Mouse (Mus musculus): ENCODE measurements around the gene Slc10a4. TPM values are rescaled to one million over a fixed set of nuclear protein-coding genes. Genes with fewer than 3 reads are reported as not detected.
A peak's percentile ranks its signal among the peaks of the same experiment; 100 is the strongest.
"Not testable (repeated sequence)": the region's sequence is repeated elsewhere in the genome, so short reads cannot be mapped to it uniquely, and the experiment has no call there.

Gene Slc10a4
- total and polyA plus RNA-seq, 2 experiments from 2014 or later: 16.5 to 31.9 TPM

DNA sequence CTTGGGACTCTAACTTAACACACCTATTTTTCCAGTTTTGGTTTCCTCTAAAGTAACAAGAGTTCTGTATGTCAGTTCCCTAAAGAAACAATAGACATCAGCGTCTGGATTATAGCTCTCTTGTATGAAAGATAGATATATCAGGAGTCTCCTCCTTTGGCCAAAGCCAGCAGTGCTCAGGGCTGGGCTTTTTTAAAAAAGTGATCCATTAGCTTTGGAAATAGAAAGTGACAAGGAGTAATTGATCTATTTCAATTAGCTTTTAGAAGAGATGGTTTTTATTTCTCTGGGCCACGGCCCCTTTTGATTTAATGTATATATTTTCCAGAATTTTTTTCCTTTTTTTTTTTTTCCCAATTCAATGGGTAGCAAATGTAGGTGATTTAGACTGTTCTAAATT lies 11.8 kb upstream of the Slc10a4 start:
- Histone ChIP-seq H3K36me3 (ENCODE audit: insufficient read depth, low read length) (no peaks in the 10 kb centered on the region), H3K4me2 (ENCODE audit: low read depth, low read length) (no peak overlapping the region), H3K9ac (replicated peaks; ENCODE audit: low read length) (no peak overlapping the region), H3K4me3 (ENCODE audit: low read length) (no peak overlapping the region), H3K27me3 (ENCODE audit: insufficient read depth, low read length) (no peaks in the 10 kb centered on the region), H3K27ac (no peak overlapping the region), H3K4me1 (ENCODE audit: insufficient read depth, low read length) (no peaks in the 10 kb centered on the region; the same call in 1 of the 2 replicates), H3K9me3 (ENCODE audit: low read length) (no peaks in the 10 kb centered on the region)
- no peak for ATAC-seq
- no peak for TF ChIP-seq CTCF (IDR thresholded peaks at IDR 0.05; ENCODE audit: low read depth)
- no peak for DNase-seq (ENCODE audit: low spot score)
- WGBS: 45% methylated on average over 2 of the region's 2 CpGs

- ATAC-seq (0 out of 2 replicates have a peak, but pooled peaks have one; percentile 27), DNase-seq (ENCODE audit: low spot score) (no peak)
- Histone ChIP-seq H3K27ac (no peak overlapping the region), H3K4me3 (ENCODE audit: low read length) (no peak overlapping the region), H3K9me3 (ENCODE audit: low read length) (no peaks in the 10 kb centered on the region), H3K9ac (replicated peaks; ENCODE audit: low read length) (no peak overlapping the region), H3K36me3 (ENCODE audit: insufficient read depth, low read length) (no peaks in the 10 kb centered on the region), H3K27me3 (ENCODE audit: insufficient read depth, low read length) (no peaks in the 10 kb centered on the region), H3K4me2 (ENCODE audit: low read depth, low read length) (no peak overlapping the region; the same call in 1 of the 2 replicates), H3K4me1 (ENCODE audit: insufficient read depth, low read length) (no peaks in the 10 kb centered on the region; the same call in 1 of the 2 replicates)
- whole genome bisulfite sequencing: 8% methylated on average over 10 of the region's 10 CpGs
- TF ChIP-seq CTCF (IDR thresholded peaks at IDR 0.05; ENCODE audit: low read depth): no peak
Measured at GRCm38 (mm10) chr5:72995379-72995778, 11.3 kb upstream of the Slc10a4 start.

DNA sequence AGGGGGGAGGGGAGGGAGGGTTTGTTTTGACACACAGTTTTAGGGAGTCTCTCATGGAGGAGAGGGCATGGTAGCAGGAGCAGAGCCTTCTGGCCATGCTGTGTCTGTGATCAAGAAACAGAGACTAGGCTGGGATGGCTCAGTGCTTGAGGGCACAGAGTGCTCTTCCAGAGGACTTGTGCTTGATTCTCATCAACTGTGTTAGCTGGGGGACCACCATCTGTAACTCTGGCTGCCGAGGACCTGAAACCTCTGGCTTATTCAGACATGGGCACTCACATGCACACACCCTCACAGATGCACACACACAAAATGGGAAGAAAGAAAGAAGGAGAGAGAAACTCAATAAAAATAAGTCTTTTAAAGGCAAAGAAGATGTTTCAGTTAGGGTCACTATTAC lies 8.1 kb upstream of the Slc10a4 start:
- DNase-seq (ENCODE audit: low spot score): not testable (repeated sequence)
- 88% methylated on average over 1 of the region's 1 CpGs for WGBS

GRCm38 (mm10) chr5:73004046-73004445 lies 2.6 kb upstream of the Slc10a4 start:
- WGBS: 90% methylated on average over 5 of the region's 5 CpGs
- no peak for TF ChIP-seq CTCF (IDR thresholded peaks at IDR 0.05; ENCODE audit: low read depth)

More for the DNA sequence above, 8.1 kb upstream of the Slc10a4 start:
- H3K4me2 ChIP-seq (ENCODE audit: low read depth, low read length); H3K9me3 ChIP-seq (ENCODE audit: low read length); H3K27ac ChIP-seq; H3K4me1 ChIP-seq (ENCODE audit: insufficient read depth, low read length); H3K36me3 ChIP-seq (ENCODE audit: insufficient read depth, low read length); H3K27me3 ChIP-seq (ENCODE audit: insufficient read depth, low read length); ATAC-seq; H3K4me3 ChIP-seq (ENCODE audit: low read length); H3K9ac ChIP-seq (replicated peaks; ENCODE audit: low read length): not testable (repeated sequence)

GRCm38 (mm10) chr5:73007582-73007959 lies 888 bp downstream of the Slc10a4 start:
- Histone ChIP-seq H3K4me2 (ENCODE audit: low read depth, low read length) (peak overlapping the region; percentile 58; the same call in 1 of the 2 replicates), H3K27ac (no peak overlapping the region), H3K27me3 (ENCODE audit: insufficient read depth, low read length) (no peaks in the 10 kb centered on the region), H3K4me3 (ENCODE audit: low read length) (peak overlapping the region; percentile 39), H3K9me3 (ENCODE audit: low read length) (no peaks in the 10 kb centered on the region), H3K4me1 (ENCODE audit: insufficient read depth, low read length) (no peaks in the 10 kb centered on the region), H3K36me3 (ENCODE audit: insufficient read depth, low read length) (no peaks in the 10 kb centered on the region), H3K9ac (replicated peaks; ENCODE audit: low read length) (no peak overlapping the region)
- DNase-seq (ENCODE audit: low spot score) (no peak), ATAC-seq (peak; percentile 31; the same call in 1 of the 2 replicates)
- no peak for TF ChIP-seq CTCF (IDR thresholded peaks at IDR 0.05; ENCODE audit: low read depth)
- WGBS: 49% methylated on average over 5 of the region's 5 CpGs

More at GRCm38 (mm10) chr5:73004046-73004445, 2.6 kb upstream of the Slc10a4 start:
- Histone ChIP-seq H3K27ac (no peak overlapping the region), H3K4me1 (ENCODE audit: insufficient read depth, low read length) (no peaks in the 10 kb centered on the region), H3K4me3 (ENCODE audit: low read length) (no peak overlapping the region), H3K9ac (replicated peaks; ENCODE audit: low read length) (no peak overlapping the region), H3K4me2 (ENCODE audit: low read depth, low read length) (no peak overlapping the region), H3K9me3 (ENCODE audit: low read length) (no peaks in the 10 kb centered on the region), H3K27me3 (ENCODE audit: insufficient read depth, low read length) (no peaks in the 10 kb centered on the region), H3K36me3 (ENCODE audit: insufficient read depth, low read length) (no peaks in the 10 kb centered on the region)
- ATAC-seq (no peak), DNase-seq (ENCODE audit: low spot score) (no peak)

- ATAC-seq; H3K9me3 ChIP-seq (ENCODE audit: low read length); H3K36me3 ChIP-seq (ENCODE audit: insufficient read depth, low read length); H3K9ac ChIP-seq (replicated peaks; ENCODE audit: low read length); H3K4me1 ChIP-seq (ENCODE audit: insufficient read depth, low read length); DNase-seq (ENCODE audit: low spot score); H3K27me3 ChIP-seq (ENCODE audit: insufficient read depth, low read length); H3K4me2 ChIP-seq (ENCODE audit: low read depth, low read length); H3K27ac ChIP-seq; H3K4me3 ChIP-seq (ENCODE audit: low read length): not testable (repeated sequence)
- 48% methylated on average over 8 of the region's 8 CpGs for WGBS
- TF ChIP-seq CTCF (IDR thresholded peaks at IDR 0.05; ENCODE audit: low read depth): peak; percentile 40
Measured at GRCm38 (mm10) chr5:73008230-73008629, 1.5 kb downstream of the Slc10a4 start.

DNA sequence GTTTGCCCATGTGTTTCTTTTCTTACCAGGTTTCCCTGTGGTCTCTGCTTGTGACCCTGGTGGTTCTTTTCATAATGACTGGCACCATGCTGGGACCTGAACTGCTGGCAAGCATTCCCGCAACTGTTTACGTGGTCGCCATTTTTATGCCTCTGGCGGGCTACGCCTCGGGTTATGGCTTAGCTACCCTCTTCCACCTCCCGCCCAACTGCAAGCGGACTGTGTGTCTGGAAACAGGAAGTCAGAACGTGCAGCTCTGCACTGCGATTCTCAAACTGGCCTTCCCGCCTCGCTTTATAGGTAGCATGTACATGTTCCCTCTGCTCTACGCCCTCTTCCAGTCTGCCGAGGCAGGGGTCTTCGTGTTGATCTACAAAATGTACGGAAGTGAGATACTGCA lies 5.1 kb downstream of the Slc10a4 start:
- not testable (repeated sequence) for H3K9me3 ChIP-seq (ENCODE audit: low read length); DNase-seq (ENCODE audit: low spot score); H3K36me3 ChIP-seq (ENCODE audit: insufficient read depth, low read length); H3K9ac ChIP-seq (replicated peaks; ENCODE audit: low read length); H3K4me2 ChIP-seq (ENCODE audit: low read depth, low read length); H3K27me3 ChIP-seq (ENCODE audit: insufficient read depth, low read length); H3K27ac ChIP-seq; ATAC-seq; H3K4me1 ChIP-seq (ENCODE audit: insufficient read depth, low read length); H3K4me3 ChIP-seq (ENCODE audit: low read length)
- WGBS: 95% methylated on average over 14 of the region's 16 CpGs

DNA sequence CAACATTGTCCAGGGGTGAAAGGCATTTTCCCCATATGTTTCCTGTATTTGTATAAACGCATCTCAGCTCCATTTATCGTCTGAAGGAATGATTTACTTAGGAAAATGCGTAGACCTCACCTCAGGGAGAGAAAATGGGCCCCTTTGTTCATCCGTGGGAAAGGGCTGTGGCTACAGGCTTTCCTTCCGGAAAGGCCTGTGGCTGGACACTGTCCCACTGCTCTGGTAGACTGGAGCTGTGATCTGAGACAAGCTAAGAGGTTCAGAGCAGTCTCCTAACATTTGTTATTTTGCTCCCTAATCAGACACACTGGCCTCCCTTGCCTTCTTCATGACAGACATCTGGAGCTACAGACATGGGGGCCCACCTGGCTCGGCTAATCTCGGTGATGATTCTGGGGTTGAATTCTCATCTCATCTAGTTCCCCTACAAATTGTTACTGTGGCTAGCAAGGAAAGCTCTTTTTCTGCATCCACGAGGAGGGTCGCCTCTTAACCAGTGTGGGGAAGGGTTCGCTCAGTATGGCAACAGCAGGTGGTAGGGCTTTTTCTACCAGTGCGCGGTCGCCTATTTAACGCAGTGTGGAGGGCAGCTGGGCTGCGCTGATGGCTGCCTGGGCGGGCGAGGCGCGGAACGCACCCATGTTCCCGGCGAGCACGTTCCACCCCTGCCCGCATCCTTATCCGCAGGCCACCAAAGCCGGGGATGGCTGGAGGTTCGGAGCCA lies 6.4 kb downstream of the Slc10a4 start:
- H3K36me3 ChIP-seq (ENCODE audit: insufficient read depth, low read length); DNase-seq (ENCODE audit: low spot score); H3K9me3 ChIP-seq (ENCODE audit: low read length); H3K9ac ChIP-seq (replicated peaks; ENCODE audit: low read length); H3K4me1 ChIP-seq (ENCODE audit: insufficient read depth, low read length); H3K27ac ChIP-seq; H3K27me3 ChIP-seq (ENCODE audit: insufficient read depth, low read length): not testable (repeated sequence)
- ATAC-seq: peak; percentile 37; the same call in 1 of the 2 replicates
- 22% methylated on average over 26 of the region's 27 CpGs for WGBS
- H3K4me3 ChIP-seq (ENCODE audit: low read length): peak overlapping the region; percentile 32; the same call in 1 of the 2 replicates
- H3K4me2 ChIP-seq (ENCODE audit: low read depth, low read length): peak overlapping the region; percentile 51; the same call in 1 of the 2 replicates

DNA sequence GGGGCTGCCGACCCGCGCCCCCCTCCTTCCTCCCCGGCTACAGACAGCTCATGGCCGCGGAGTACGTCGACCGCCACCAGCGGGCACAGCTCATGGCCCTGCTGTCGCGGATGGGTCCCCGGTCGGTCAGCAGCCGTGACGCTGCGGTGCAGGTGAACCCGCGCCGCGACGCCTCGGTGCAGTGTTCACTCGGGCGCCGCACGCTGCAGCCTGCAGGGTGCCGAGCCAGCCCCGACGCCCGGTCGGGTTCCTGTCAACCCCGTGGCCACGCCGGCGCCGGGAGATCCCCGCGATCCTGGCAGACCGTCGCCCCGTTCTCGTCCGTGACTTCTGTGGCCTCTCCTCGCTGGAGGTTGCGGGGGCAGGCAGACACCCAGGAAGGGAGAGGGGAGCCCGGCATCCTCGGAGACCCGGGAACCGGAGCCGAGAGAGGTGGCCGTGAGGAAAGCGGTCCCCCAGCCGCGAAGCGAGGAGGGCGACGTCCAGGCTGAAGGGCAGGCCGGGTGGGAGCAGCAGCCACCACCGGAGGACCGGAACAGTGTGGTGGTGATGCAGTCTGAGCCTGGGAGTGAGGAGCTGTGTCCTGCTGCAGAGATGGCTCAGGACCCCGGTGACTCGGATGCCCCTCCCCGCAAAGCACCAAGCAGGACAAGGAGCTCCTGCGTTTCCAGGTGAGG lies 7.1 kb downstream of the Slc10a4 start:
- not testable (repeated sequence) for H3K27ac ChIP-seq; H3K27me3 ChIP-seq (ENCODE audit: insufficient read depth, low read length); DNase-seq (ENCODE audit: low spot score); H3K4me1 ChIP-seq (ENCODE audit: insufficient read depth, low read length); H3K36me3 ChIP-seq (ENCODE audit: insufficient read depth, low read length); H3K9me3 ChIP-seq (ENCODE audit: low read length)
- H3K4me3 ChIP-seq (ENCODE audit: low read length): peak overlapping the region; percentile 32
- peak; percentile 72 for ATAC-seq
- WGBS: 4% methylated on average over 39 of the region's 65 CpGs
- H3K9ac ChIP-seq (replicated peaks; ENCODE audit: low read length): 0 out of 2 replicates have a peak overlapping the region, but pooled peaks have one; percentile 17
- H3K4me2 ChIP-seq (ENCODE audit: low read depth, low read length): peak overlapping the region; percentile 51

Measured in hindbrain, postnatal 0 days (tissue).